8 mouse cellular contexts compared by ENCODE assay signal in genomic region chr10:110927491-110927890, GRCm38 (mm10). TPM values are rescaled to one million over a fixed set of nuclear protein-coding genes. Genes with fewer than 3 reads are reported as not detected.
DNase-seq lines count a peak whose midpoint lies in the region; ATAC-seq and TF ChIP-seq lines count a peak whose summit lies in the region.

No protein-coding gene starts in this region.

- peak; percentile 40 for DNase-seq in kidney, postnatal 0 days (ENCODE audit: low spot score)
- no peak for DNase-seq in kidney, postnatal 36 days
- DNase-seq in ZHBTc4 (ENCODE audit: low read depth, low spot score), result peak; percentile 49
- peak; percentile 53 to 63 for DNase-seq in cerebellum, postnatal 25 days
- DNase-seq in heart, postnatal 4 days, result peak; percentile 72
- DNase-seq in thymus, postnatal 14 days, result no peak
- DNase-seq in hindbrain, embryonic 11.5 days (ENCODE audit: low spot score), result no peak
- no peak for DNase-seq in right cerebral cortex, adult 18-20 months

- H3K9me3 ChIP-seq in kidney, postnatal 0 days (replicated peaks; ENCODE audit: low read length), result no peaks in the 10 kb centered on the region
- H3K9me3 ChIP-seq in hindbrain, embryonic 11.5 days (ENCODE audit: control insufficient read depth, low read length), result no peaks in the 10 kb centered on the region

- WGBS in kidney, postnatal 0 days, result 55% methylated on average over 11 of the region's 11 CpGs
- 85% methylated on average over 11 of the region's 11 CpGs for WGBS in hindbrain, embryonic 11.5 days

- no peak overlapping the region for H3K4me3 ChIP-seq in kidney, postnatal 0 days (replicated peaks; ENCODE audit: low read depth, low read length)
- no peak overlapping the region for H3K4me3 ChIP-seq in hindbrain, embryonic 11.5 days (ENCODE audit: low read depth, low read length)

- H3K36me3 ChIP-seq in kidney, postnatal 0 days (ENCODE audit: insufficient read depth, low read length), result no peaks in the 10 kb centered on the region
- no peaks in the 10 kb centered on the region for H3K36me3 ChIP-seq in hindbrain, embryonic 11.5 days (ENCODE audit: control insufficient read depth, insufficient read depth, low read length)

- no peak overlapping the region for H3K4me2 ChIP-seq in kidney, postnatal 0 days (ENCODE audit: low read length)
- H3K4me2 ChIP-seq in hindbrain, embryonic 11.5 days (replicated peaks; ENCODE audit: low read depth, low read length), result no peak overlapping the region

- H3K9ac ChIP-seq in kidney, postnatal 0 days (ENCODE audit: low read depth, low read length), result no peak overlapping the region
- H3K9ac ChIP-seq in hindbrain, embryonic 11.5 days (ENCODE audit: low read depth, low read length), result no peak overlapping the region

- peaks cover 3% of the 10 kb centered on the region; the same call in 1 of the 2 replicates for H3K4me1 ChIP-seq in kidney, postnatal 0 days (replicated peaks; ENCODE audit: insufficient read depth, low read length)
- H3K4me1 ChIP-seq in hindbrain, embryonic 11.5 days (replicated peaks; ENCODE audit: control insufficient read depth, insufficient read depth, low read length), result no peaks in the 10 kb centered on the region

- no peak for ATAC-seq in kidney, postnatal 0 days (replicated peaks; ENCODE audit: low FRiP score, low read depth)
- no peak for ATAC-seq in hindbrain, embryonic 11.5 days (ENCODE audit: low FRiP score)

- 0 out of 2 replicates have a peak overlapping the region, but pooled peaks have one; percentile 3 for H3K27ac ChIP-seq in kidney, postnatal 0 days
- H3K27ac ChIP-seq in hindbrain, embryonic 11.5 days (ENCODE audit: low read depth, low read length), result no peak overlapping the region

- H3K27me3 ChIP-seq in kidney, postnatal 0 days (ENCODE audit: insufficient read depth, low read length), result no peaks in the 10 kb centered on the region
- H3K27me3 ChIP-seq in hindbrain, embryonic 11.5 days (ENCODE audit: control insufficient read depth, insufficient read depth, low read length), result no peaks in the 10 kb centered on the region

- no peak for TF ChIP-seq CTCF in kidney, postnatal 0 days (IDR thresholded peaks at IDR 0.05; ENCODE audit: low read depth)

RNA-seq across cellular contexts. Expression of gene Csrp2, which starts 7.9 kb away (rescaled TPM):
- polyA plus RNA-seq in kidney, postnatal 0 days (2015; fragmentation: Nextera tagmentation; extraction: Ambion mirVana), result 206 and 218 TPM in 2 replicates
- 100 to 1,000 TPM; 267 to 274 TPM for total RNA-seq in heart, postnatal 4 days (2021)
- 150 and 156 TPM in 2 replicates for polyA plus RNA-seq in hindbrain, embryonic 11.5 days (2014; fragmentation: Nextera tagmentation; extraction: Ambion mirVana)

Comparison
In these comparisons a context has a peak if more than half of its experiments do, and no peak if none do; other contexts are left out.
1. DNase-seq: peak in kidney, postnatal 0 days (single experiment), ZHBTc4 (single experiment), cerebellum, postnatal 25 days (2 of 2) and heart, postnatal 4 days (single experiment); none in kidney, postnatal 36 days (0 of 2), thymus, postnatal 14 days (single experiment), hindbrain, embryonic 11.5 days (single experiment) and right cerebral cortex, adult 18-20 months (single experiment).